Mouse (Mus musculus): ENCODE results near the gene Atg14. TPM values are rescaled to one million over a fixed set of nuclear protein-coding genes. Genes with fewer than 3 reads are reported as not detected.

Gene Atg14
- polyA plus RNA-seq, 1 experiment from 2014 or later = 13.9 TPM

GRCm38 (mm10) chr14:47518619-47519018 is 51.8 kb downstream of the Atg14 start:
- 76% methylated on average over 6 of the region's 6 CpGs for WGBS
- ATAC-seq (replicated peaks; ENCODE audit: low FRiP score, low read depth) (no peak), DNase-seq (ENCODE audit: low spot score) (no peak)
- no peak overlapping the region for H3K4me3 ChIP-seq (replicated peaks; ENCODE audit: low read depth, low read length)
- H3K27ac ChIP-seq = no peak overlapping the region
- no peaks in the 10 kb centered on the region for H3K9me3 ChIP-seq (replicated peaks; ENCODE audit: low read length)
- H3K4me1 ChIP-seq (replicated peaks; ENCODE audit: insufficient read depth, low read length) = 0 out of 2 replicates have a peak, but pooled peaks cover 4% of the 10 kb centered on the region
- no peak for TF ChIP-seq CTCF (IDR thresholded peaks at IDR 0.05; ENCODE audit: low read depth)
- H3K9ac ChIP-seq (ENCODE audit: low read depth, low read length) = no peak overlapping the region
- no peak overlapping the region for H3K4me2 ChIP-seq (ENCODE audit: low read length)
- H3K36me3 ChIP-seq (ENCODE audit: insufficient read depth, low read length) = no peaks in the 10 kb centered on the region
- H3K27me3 ChIP-seq (ENCODE audit: insufficient read depth, low read length) = no peaks in the 10 kb centered on the region

- DNase-seq (ENCODE audit: low spot score) = peak; percentile 38
- H3K27ac ChIP-seq = no peak overlapping the region
- no peak overlapping the region for H3K4me3 ChIP-seq (replicated peaks; ENCODE audit: low read depth, low read length)
- no peak overlapping the region for H3K9ac ChIP-seq (ENCODE audit: low read depth, low read length)
- 0 out of 2 replicates have a peak, but pooled peaks cover 4% of the 10 kb centered on the region for H3K4me1 ChIP-seq (replicated peaks; ENCODE audit: insufficient read depth, low read length)
- 53% methylated on average over 6 of the region's 6 CpGs for WGBS
- no peaks in the 10 kb centered on the region for H3K9me3 ChIP-seq (replicated peaks; ENCODE audit: low read length)
- H3K36me3 ChIP-seq (ENCODE audit: insufficient read depth, low read length) = no peaks in the 10 kb centered on the region
- no peak for ATAC-seq (replicated peaks; ENCODE audit: low FRiP score, low read depth)
- H3K4me2 ChIP-seq (ENCODE audit: low read length) = no peak overlapping the region
- no peak for TF ChIP-seq CTCF (IDR thresholded peaks at IDR 0.05; ENCODE audit: low read depth)
- H3K27me3 ChIP-seq (ENCODE audit: insufficient read depth, low read length) = no peaks in the 10 kb centered on the region
Observed at GRCm38 (mm10) chr14:47516755-47517154, 53.7 kb downstream of the Atg14 start.

GRCm38 (mm10) chr14:47515636-47516035 is 54.8 kb downstream of the Atg14 start:
- Histone ChIP-seq H3K9ac (ENCODE audit: low read depth, low read length) (peak overlapping the region; percentile 28; the same call in 1 of the 2 replicates), H3K27ac (peak overlapping the region; percentile 86), H3K27me3 (ENCODE audit: insufficient read depth, low read length) (no peaks in the 10 kb centered on the region), H3K36me3 (ENCODE audit: insufficient read depth, low read length) (no peaks in the 10 kb centered on the region), H3K4me1 (replicated peaks; ENCODE audit: insufficient read depth, low read length) (0 out of 2 replicates have a peak, but pooled peaks cover 4% of the 10 kb centered on the region), H3K4me2 (ENCODE audit: low read length) (peak overlapping the region; percentile 34), H3K4me3 (replicated peaks; ENCODE audit: low read depth, low read length) (0 out of 2 replicates have a peak overlapping the region, but pooled peaks have one; percentile 1), H3K9me3 (replicated peaks; ENCODE audit: low read length) (no peaks in the 10 kb centered on the region)
- ATAC-seq (replicated peaks; ENCODE audit: low FRiP score, low read depth) = no peak
- 83% methylated on average over 8 of the region's 8 CpGs for WGBS
- peak; percentile 59 for TF ChIP-seq CTCF (IDR thresholded peaks at IDR 0.05; ENCODE audit: low read depth)
- DNase-seq (ENCODE audit: low spot score) = peak; percentile 72

GRCm38 (mm10) chr14:47514816-47515453 is 55.5 kb downstream of the Atg14 start:
- ATAC-seq (replicated peaks; ENCODE audit: low FRiP score, low read depth) = no peak; the same call in none of the 2 replicates
- Histone ChIP-seq H3K4me2 (ENCODE audit: low read length) (peak overlapping the region; percentile 34), H3K27me3 (ENCODE audit: insufficient read depth, low read length) (no peaks in the 10 kb centered on the region), H3K9ac (ENCODE audit: low read depth, low read length) (peak overlapping the region; percentile 28; the same call in 1 of the 2 replicates), H3K9me3 (replicated peaks; ENCODE audit: low read length) (no peaks in the 10 kb centered on the region), H3K4me3 (replicated peaks; ENCODE audit: low read depth, low read length) (0 out of 2 replicates have a peak overlapping the region, but pooled peaks have one; percentile 1), H3K4me1 (replicated peaks; ENCODE audit: insufficient read depth, low read length) (0 out of 2 replicates have a peak, but pooled peaks cover 4% of the 10 kb centered on the region), H3K36me3 (ENCODE audit: insufficient read depth, low read length) (no peaks in the 10 kb centered on the region), H3K27ac (peak overlapping the region; percentile 86)
- TF ChIP-seq CTCF (IDR thresholded peaks at IDR 0.05; ENCODE audit: low read depth) = no peak
- DNase-seq (ENCODE audit: low spot score) = peak; percentile 89
- WGBS = 23% methylated on average over 7 of the region's 7 CpGs

- no peak overlapping the region for H3K4me2 ChIP-seq (ENCODE audit: low read length)
- no peak for TF ChIP-seq CTCF (IDR thresholded peaks at IDR 0.05; ENCODE audit: low read depth)
- H3K9me3 ChIP-seq (replicated peaks; ENCODE audit: low read length) = no peaks in the 10 kb centered on the region
- no peak for DNase-seq (ENCODE audit: low spot score)
- no peak overlapping the region for H3K27ac ChIP-seq
- H3K27me3 ChIP-seq (ENCODE audit: insufficient read depth, low read length) = no peaks in the 10 kb centered on the region
- no peak overlapping the region for H3K9ac ChIP-seq (ENCODE audit: low read depth, low read length)
- H3K4me3 ChIP-seq (replicated peaks; ENCODE audit: low read depth, low read length) = no peak overlapping the region
- no peaks in the 10 kb centered on the region for H3K36me3 ChIP-seq (ENCODE audit: insufficient read depth, low read length)
- 0 out of 2 replicates have a peak, but pooled peaks cover 4% of the 10 kb centered on the region for H3K4me1 ChIP-seq (replicated peaks; ENCODE audit: insufficient read depth, low read length)
- 91% methylated on average over 3 of the region's 3 CpGs for WGBS
- ATAC-seq (replicated peaks; ENCODE audit: low FRiP score, low read depth) = no peak
Observed at GRCm38 (mm10) chr14:47513606-47514005, 56.8 kb downstream of the Atg14 start.

- no peaks in the 10 kb centered on the region for H3K27me3 ChIP-seq (ENCODE audit: insufficient read depth, low read length)
- TF ChIP-seq CTCF (IDR thresholded peaks at IDR 0.05; ENCODE audit: low read depth) = no peak
- no peak overlapping the region for H3K9ac ChIP-seq (ENCODE audit: low read depth, low read length)
- H3K36me3 ChIP-seq (ENCODE audit: insufficient read depth, low read length) = no peaks in the 10 kb centered on the region
- DNase-seq (ENCODE audit: low spot score) = no peak
- H3K27ac ChIP-seq = no peak overlapping the region
- ATAC-seq (replicated peaks; ENCODE audit: low FRiP score, low read depth) = no peak
- H3K4me1 ChIP-seq (replicated peaks; ENCODE audit: insufficient read depth, low read length) = 0 out of 2 replicates have a peak, but pooled peaks cover 2% of the 10 kb centered on the region
- H3K9me3 ChIP-seq (replicated peaks; ENCODE audit: low read length) = no peaks in the 10 kb centered on the region
- no peak overlapping the region for H3K4me2 ChIP-seq (ENCODE audit: low read length)
- H3K4me3 ChIP-seq (replicated peaks; ENCODE audit: low read depth, low read length) = no peak overlapping the region
- 68% methylated on average over 4 of the region's 4 CpGs for WGBS
Observed at GRCm38 (mm10) chr14:47510244-47510643, 60.2 kb downstream of the Atg14 start.

Data from kidney, postnatal 0 days (tissue).